Mouse (Mus musculus) ovary, postnatal 10 days (tissue): ENCODE data around the gene Serhl.

ENCODE experiments used
- DNase-seq: peaks from one replicate; pipeline ENCODE4 v3.0.0; 2022; ENCODE audit warnings: low spot score

The Serhl gene

DNA sequence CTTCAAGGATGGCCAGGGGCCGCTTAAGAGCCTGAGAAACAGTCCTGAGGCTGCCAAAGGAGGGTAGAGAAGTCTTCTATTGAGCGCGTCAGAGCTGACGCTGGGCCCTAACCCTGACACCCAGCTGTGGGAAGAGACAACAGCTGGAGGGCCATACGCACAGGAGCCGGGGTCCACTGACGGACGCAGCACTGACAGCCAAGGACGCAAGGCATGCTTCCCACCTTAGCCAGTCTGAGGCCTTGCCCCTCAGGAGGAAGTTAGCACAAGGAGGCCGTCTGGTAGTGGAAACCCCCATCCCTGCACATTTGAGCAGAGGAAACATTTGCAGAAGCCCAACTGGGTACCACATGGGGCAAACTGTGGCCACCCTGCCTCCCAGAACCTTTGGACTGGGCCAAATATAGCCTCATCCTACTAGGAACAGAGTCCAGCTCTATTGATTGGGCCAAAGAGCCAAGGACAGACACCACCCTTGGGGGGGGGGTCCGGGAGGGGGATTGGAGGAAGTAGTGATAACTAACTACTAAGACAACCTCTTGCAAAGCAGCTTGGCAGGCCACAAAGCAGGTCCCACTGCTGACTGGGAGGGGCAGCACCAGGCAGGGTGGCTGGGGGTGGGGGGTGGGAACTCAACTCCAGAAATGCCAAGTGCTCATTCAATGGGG, 73.6 kb downstream of the Serhl start:
- no peak for DNase-seq

DNA sequence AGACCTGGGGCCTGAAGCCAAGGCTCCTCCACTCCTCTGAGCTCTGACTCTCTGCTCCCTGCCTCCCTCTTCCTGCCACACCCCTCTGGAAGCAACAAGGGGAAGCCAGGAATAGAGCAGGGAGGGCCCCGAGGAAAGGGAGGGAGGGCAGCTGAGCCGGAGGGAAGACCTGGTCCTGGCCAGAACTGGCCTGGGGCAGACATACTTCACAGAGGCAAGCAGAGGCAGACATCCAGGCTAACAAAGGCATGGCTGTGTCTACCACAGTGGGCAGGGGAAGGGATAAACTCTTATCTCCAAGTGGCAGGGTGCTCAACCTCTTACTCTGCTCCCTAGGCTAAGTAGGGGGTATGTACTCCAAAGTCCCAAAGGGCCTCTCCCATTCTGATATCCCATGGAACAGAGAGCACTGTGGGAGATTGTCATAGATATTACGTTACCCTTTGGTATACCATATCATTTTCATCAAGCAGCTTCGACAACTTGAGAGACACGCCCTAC, 75.7 kb downstream of the Serhl start:
- DNase-seq = no peak

DNA sequence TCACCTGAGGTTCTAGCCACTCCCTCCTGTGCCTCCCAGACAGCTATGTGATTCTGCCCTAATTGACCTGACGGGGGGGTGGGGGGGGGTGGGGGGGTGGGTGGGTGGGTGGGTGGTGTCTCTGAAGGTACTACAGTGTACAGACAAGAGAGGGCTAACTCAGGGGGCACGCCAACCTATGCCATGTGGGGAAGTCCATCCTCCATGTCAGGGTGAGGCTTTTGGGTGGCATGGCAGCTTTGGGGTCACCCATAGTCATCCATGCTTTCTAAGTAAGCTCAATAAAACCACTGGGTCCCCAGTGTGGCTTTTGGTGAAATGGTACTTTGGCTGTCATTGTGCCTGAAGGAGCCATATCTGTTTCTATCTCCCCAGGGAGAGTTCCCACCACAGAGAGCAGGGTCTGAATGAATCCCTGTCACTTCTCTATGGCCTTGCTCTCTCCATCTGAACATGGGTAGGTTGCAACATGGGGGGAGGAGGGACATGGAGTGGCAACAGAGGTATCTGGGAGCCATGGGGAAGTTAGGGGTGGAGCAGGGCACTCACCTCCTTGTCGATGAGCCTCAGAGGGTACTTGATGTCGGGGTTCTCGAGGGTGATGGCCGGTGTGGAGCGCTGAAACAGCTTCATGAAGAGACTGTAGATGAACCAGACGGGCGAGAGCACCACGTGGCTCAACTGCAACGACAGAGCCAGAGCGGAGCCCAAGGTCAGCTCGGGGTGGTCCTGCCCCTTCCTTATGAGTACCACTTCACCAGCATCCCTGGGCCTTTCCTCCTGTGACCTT, 76.4 kb downstream of the Serhl start:
- no peak for DNase-seq
